In genomic region chr8:121399173-121399572, GRCm38 (mm10) we compare ENCODE assay signal across 15 mouse cellular contexts.
"Had no signal": no experiment of that assay in that cellular context is flagged by ENCODE, and none has a peak within 500 bp of the region (broad histone marks: within the 10 kb centered on the region; RNA-seq: fewer than 3 reads in every experiment).

No protein-coding gene starts in this region.

- H3K4me1 ChIP-seq: liver, embryonic 13.5 days had no signal

- H3K4me2 ChIP-seq: hindbrain, embryonic 15.5 days; limb, embryonic 15.5 days; liver, embryonic 13.5 days; neural tube, embryonic 15.5 days had no signal

- ATAC-seq: inflammation-experienced regulatory T-cells, adult 6 months had no signal

- H3K9ac ChIP-seq: hindbrain, embryonic 15.5 days; limb, embryonic 15.5 days; liver, embryonic 13.5 days; neural tube, embryonic 15.5 days had no signal

- H3K9me3 ChIP-seq: hindbrain, embryonic 15.5 days; limb, embryonic 15.5 days; liver, embryonic 13.5 days; midbrain, embryonic 10.5 days; neural tube, embryonic 15.5 days had no signal

- H3K4me3 ChIP-seq: hindbrain, embryonic 15.5 days; left cerebral cortex, adult 2 months; limb, embryonic 15.5 days; liver, embryonic 13.5 days; midbrain, embryonic 10.5 days; myocyte; neural tube, embryonic 15.5 days had no signal

- H3K27ac ChIP-seq: hindbrain, embryonic 15.5 days; left cerebral cortex, adult 2 months; limb, embryonic 15.5 days; liver, embryonic 13.5 days; midbrain, embryonic 10.5 days; neural tube, embryonic 15.5 days had no signal

- DNase-seq: kidney, postnatal 14 days; liver, embryonic 13.5 days; lung, adult 2 months; lung, postnatal 10 days; lung, postnatal 4 days; right cerebral cortex, adult 18-20 months; thymus, adult 18-20 months; thymus, postnatal 14 days had no signal

- H3K36me3 ChIP-seq: hindbrain, embryonic 15.5 days; limb, embryonic 15.5 days; liver, embryonic 13.5 days; midbrain, embryonic 10.5 days; neural tube, embryonic 15.5 days had no signal
